Comparison of ENCODE assay signal across 21 mouse cellular contexts in the genomic region with DNA sequence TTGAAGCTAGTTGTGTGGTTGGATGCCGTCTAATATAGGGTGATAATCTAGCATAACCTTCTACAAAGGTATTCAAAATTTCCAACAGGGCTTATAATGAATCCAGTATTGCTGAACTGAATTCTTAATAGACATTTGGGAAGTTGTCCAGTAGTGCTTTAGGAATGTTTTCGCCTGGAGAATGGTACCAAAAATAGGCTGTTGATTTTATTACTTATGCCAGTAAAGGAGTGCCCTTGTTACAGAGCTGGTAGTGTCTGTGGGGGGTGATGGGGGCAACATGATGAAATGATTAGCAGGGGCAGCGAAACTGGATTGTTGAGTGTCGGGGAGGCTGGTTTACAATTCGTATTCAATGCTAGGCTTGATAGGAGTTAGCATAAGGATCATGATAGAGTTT. TPM values are rescaled to one million over a fixed set of nuclear protein-coding genes. Genes with fewer than 3 reads are reported as not detected.
DNase-seq lines count a peak whose midpoint lies in the region; ATAC-seq and TF ChIP-seq lines count a peak whose summit lies in the region.
"Had no signal": no experiment of that assay in that cellular context is flagged by ENCODE, and none has a peak within 500 bp of the region (broad histone marks: within the 10 kb centered on the region; RNA-seq: fewer than 3 reads in every experiment).

No protein-coding gene starts in this region.

- no peaks in the 10 kb centered on the region for H3K27me3 ChIP-seq in heart, adult 2 months (ENCODE audit: control insufficient read depth, insufficient read depth, low read length)
- H3K27me3 ChIP-seq in kidney, adult 2 months (replicated peaks; ENCODE audit: control insufficient read depth, insufficient read depth, low read length) = no peaks in the 10 kb centered on the region
- H3K27me3 ChIP-seq in megakaryocyte, embryonic 14.5 days (replicated peaks) = no peaks in the 10 kb centered on the region
- H3K27me3 ChIP-seq in stomach, postnatal 0 days (ENCODE audit: control insufficient read depth, insufficient read depth, low read length) = no peaks in the 10 kb centered on the region
- H3K27me3 ChIP-seq: neural tube, embryonic 13.5 days; Patski had no signal

- no peaks in the 10 kb centered on the region for H3K9me3 ChIP-seq in megakaryocyte, embryonic 14.5 days
- no peaks in the 10 kb centered on the region for H3K9me3 ChIP-seq in stomach, postnatal 0 days (ENCODE audit: control insufficient read depth, low read length)
- H3K9me3 ChIP-seq: neural tube, embryonic 13.5 days had no signal

- TF ChIP-seq EP300 in heart, adult 2 months (IDR thresholded peaks at IDR 0.05; ENCODE audit: insufficient read depth, low read depth, low read length) = no peak
- no peak for TF ChIP-seq EP300 in stomach, postnatal 0 days (optimal IDR thresholded peaks at IDR 0.05)

- peak overlapping the region; percentile 66 for H3K27ac ChIP-seq in heart, adult 2 months
- H3K27ac ChIP-seq in kidney, adult 2 months (ENCODE audit: insufficient read depth, low read depth, low read length) = peak overlapping the region; percentile 73; the same call in 1 of the 2 replicates
- peak overlapping the region; percentile 45 for H3K27ac ChIP-seq in stomach, postnatal 0 days (replicated peaks)
- H3K27ac ChIP-seq: neural tube, embryonic 13.5 days had no signal

- H3K36me3 ChIP-seq in heart, adult 2 months (ENCODE audit: control insufficient read depth, insufficient read depth, low read length) = peaks cover 36% of the 10 kb centered on the region
- no peaks in the 10 kb centered on the region for H3K36me3 ChIP-seq in kidney, adult 2 months (ENCODE audit: control insufficient read depth, insufficient read depth, low read length)
- H3K36me3 ChIP-seq in megakaryocyte, embryonic 14.5 days (replicated peaks; ENCODE audit: low read length) = peaks cover 38% of the 10 kb centered on the region
- no peaks in the 10 kb centered on the region for H3K36me3 ChIP-seq in stomach, postnatal 0 days (ENCODE audit: control insufficient read depth, insufficient read depth, low read length)

- no peak overlapping the region; the same call in 1 of the 2 replicates for H3K4me3 ChIP-seq in heart, adult 2 months
- H3K4me3 ChIP-seq in kidney, adult 2 months (ENCODE audit: insufficient read depth, low read depth, low read length) = no peak overlapping the region
- H3K4me3 ChIP-seq in megakaryocyte, embryonic 14.5 days (replicated peaks) = peak overlapping the region; percentile 80
- H3K4me3 ChIP-seq in stomach, postnatal 0 days (ENCODE audit: low read depth, low read length) = no peak overlapping the region
- H3K4me3 ChIP-seq: neural tube, embryonic 13.5 days had no signal

- TF ChIP-seq POLR2A in heart, adult 2 months (IDR thresholded peaks at IDR 0.05; ENCODE audit: insufficient read depth, low read depth, low read length) = no peak
- no peak for TF ChIP-seq POLR2A in kidney, adult 2 months (IDR thresholded peaks at IDR 0.05; ENCODE audit: low read depth, low read length)

- no peak for TF ChIP-seq CTCF in heart, adult 2 months (IDR thresholded peaks at IDR 0.05)
- no peak for TF ChIP-seq CTCF in kidney, adult 2 months (conservative IDR thresholded peaks at IDR 0.05; ENCODE audit: insufficient read depth, insufficient read length, low read depth, low read length)
- TF ChIP-seq CTCF in stomach, postnatal 0 days (IDR thresholded peaks at IDR 0.05; ENCODE audit: low read depth) = no peak

- H3K4me1 ChIP-seq in heart, adult 2 months (ENCODE audit: control insufficient read depth, insufficient read depth, low read length) = peaks cover 25% of the 10 kb centered on the region
- H3K4me1 ChIP-seq in kidney, adult 2 months (ENCODE audit: control insufficient read depth, insufficient read depth, low read length) = peaks cover 9% of the 10 kb centered on the region; the same call in 1 of the 2 replicates
- peaks cover 84% of the 10 kb centered on the region for H3K4me1 ChIP-seq in megakaryocyte, embryonic 14.5 days
- H3K4me1 ChIP-seq in stomach, postnatal 0 days (replicated peaks; ENCODE audit: control insufficient read depth, insufficient read depth) = no peaks in the 10 kb centered on the region; the same call in 1 of the 2 replicates

- peak overlapping the region; percentile 67; the same call in 1 of the 2 replicates for H3K9ac ChIP-seq in heart, adult 2 months (ENCODE audit: low read depth, low read length)
- no peak overlapping the region for H3K9ac ChIP-seq in stomach, postnatal 0 days (ENCODE audit: low read length)
- H3K9ac ChIP-seq: neural tube, embryonic 13.5 days had no signal

- H3K4me2 ChIP-seq in stomach, postnatal 0 days (replicated peaks; ENCODE audit: low read depth) = no peak overlapping the region; the same call in 1 of the 2 replicates
- H3K4me2 ChIP-seq: midbrain, embryonic 11.5 days; neural tube, embryonic 13.5 days had no signal

- intact Hi-C loops in heart, adult 2 months (cut with DNase I) = no loop called here

- no peak for ATAC-seq in megakaryocyte, adult 5-6 weeks (ENCODE audit: poor library complexity, severe bottlenecking)
- ATAC-seq in stomach, postnatal 0 days (ENCODE audit: low FRiP score, low TSS enrichment) = no peak
- ATAC-seq: activated CD4-positive, CD25-positive, alpha-beta regulatory T cell, adult 4 months; forebrain, embryonic 14.5 days; hindbrain, embryonic 16.5 days; intestine, postnatal 0 days; Patski had no signal

- 15% methylated on average over 5 of the region's 5 CpGs for WGBS in heart, adult 2 months
- WGBS in kidney, adult 2 months = 57% methylated on average over 5 of the region's 5 CpGs
- WGBS in stomach, postnatal 0 days = 56% methylated on average over 5 of the region's 5 CpGs

- no peak for DNase-seq in heart, adult 2 months
- DNase-seq in heart, adult 11 months = no peak
- DNase-seq in kidney, adult 2 months = no peak
- no peak for DNase-seq in kidney, adult 9 months
- no peak for DNase-seq in stomach, postnatal 0 days (ENCODE audit: low spot score)
- DNase-seq in right cerebral cortex, postnatal 36 days (ENCODE audit: low spot score in 2 of 2) = no peak
- DNase-seq: adrenal gland, postnatal 14 days; cerebellum, adult 9-10 months; kidney, postnatal 14 days; lung, postnatal 14 days; right cerebral cortex, postnatal 14 days; thymus, postnatal 25 days had no signal

- H3K79me2 ChIP-seq in heart, adult 2 months (replicated peaks; ENCODE audit: control insufficient read depth, insufficient read depth, low read length) = peaks cover 19% of the 10 kb centered on the region

RNA-seq across cellular contexts. Expression of a gene that starts 16.8 kb away (rescaled TPM):
- 10 to 100 TPM; 14.3 to 18.8 TPM for total RNA-seq in heart, adult 2 months (2021)
- polyA plus RNA-seq in heart, adult 2 months (2012; rRNA removed) = 16.6 and 22.5 TPM in 2 replicates
- polyA plus RNA-seq in kidney, adult 2 months (2012; rRNA removed) = 8.7 and 9.5 TPM in 2 replicates
- polyA plus RNA-seq in megakaryocyte, embryonic 14.5 days (2012; ENCODE audit: insufficient read depth, low replicate concordance) = 2.3 TPM in 1 of 2 replicates, not detected in the other
- total RNA-seq in megakaryocyte, adult 5-6 weeks (2015) = 33.0 and 36.3 TPM in 2 replicates
- total RNA-seq in megakaryocyte, adult 5-6 weeks (2017) = 36.5 and 41.5 TPM in 2 replicates
- 8.2 and 8.6 TPM in 2 replicates for polyA plus RNA-seq in stomach, postnatal 0 days (2015; fragmentation: Nextera tagmentation; extraction: Ambion mirVana)
